Mouse (Mus musculus): ENCODE measurements at regions not wholly inside any gene's neighbourhood (a gene's known extent, or its start where the extent isn't known, plus 50 kb on each side); places are given as distances from the start of the nearest gene placed in this dataset.

GRCm38 (mm10) chr3:52498506-52499228, 230.5 kb downstream of the Foxo1 start:
- no peak for DNase-seq

GRCm38 (mm10) chr3:52496965-52497364, 228.8 kb downstream of the Foxo1 start:
- no peak for DNase-seq

- no peak for DNase-seq
Observed at GRCm38 (mm10) chr3:52495401-52495800, 227.3 kb downstream of the Foxo1 start.

- no peak for DNase-seq
Observed at GRCm38 (mm10) chr3:52494924-52495323, 226.8 kb downstream of the Foxo1 start.

GRCm38 (mm10) chr3:52479186-52479585, 211.1 kb downstream of the Foxo1 start:
- no peak for DNase-seq

GRCm38 (mm10) chr3:52469900-52470299, 201.8 kb downstream of the Foxo1 start:
- DNase-seq, result no peak

GRCm38 (mm10) chr3:52469397-52469796, 201.3 kb downstream of the Foxo1 start:
- no peak for DNase-seq

- no peak for DNase-seq
Observed at GRCm38 (mm10) chr3:52468326-52468725, 200.2 kb downstream of the Foxo1 start.

GRCm38 (mm10) chr3:52467876-52468275, 199.7 kb downstream of the Foxo1 start:
- no peak for DNase-seq

GRCm38 (mm10) chr3:52466984-52467565, 198.9 kb downstream of the Foxo1 start:
- peak; percentile 42 for DNase-seq

- DNase-seq, result no peak
Observed at GRCm38 (mm10) chr3:52466571-52466970, 198.4 kb downstream of the Foxo1 start.

GRCm38 (mm10) chr3:52463911-52464310, 195.8 kb downstream of the Foxo1 start:
- peak; percentile 61 for DNase-seq

- DNase-seq, result no peak
Observed at GRCm38 (mm10) chr3:52454955-52455354, 186.8 kb downstream of the Foxo1 start.

GRCm38 (mm10) chr3:52453041-52453440, 184.9 kb downstream of the Foxo1 start:
- DNase-seq, result no peak

GRCm38 (mm10) chr3:52452345-52452744, 184.2 kb downstream of the Foxo1 start:
- no peak for DNase-seq

GRCm38 (mm10) chr3:52446991-52447390, 178.9 kb downstream of the Foxo1 start:
- DNase-seq, result no peak

GRCm38 (mm10) chr3:52446500-52446899, 178.4 kb downstream of the Foxo1 start:
- no peak for DNase-seq

- no peak for DNase-seq
Observed at GRCm38 (mm10) chr3:52444420-52445119, 176.4 kb downstream of the Foxo1 start.

GRCm38 (mm10) chr3:52443856-52444255, 175.7 kb downstream of the Foxo1 start:
- DNase-seq, result peak; percentile 36

- no peak for DNase-seq
Observed at GRCm38 (mm10) chr3:52429014-52429589, 161.0 kb downstream of the Foxo1 start.

GRCm38 (mm10) chr3:52422826-52423225, 154.7 kb downstream of the Foxo1 start:
- DNase-seq, result no peak

GRCm38 (mm10) chr3:52416261-52416660, 148.1 kb downstream of the Foxo1 start:
- DNase-seq, result no peak

- DNase-seq, result no peak
Observed at GRCm38 (mm10) chr3:52415361-52415760, 147.2 kb downstream of the Foxo1 start.

- no peak for DNase-seq
Observed at GRCm38 (mm10) chr3:52414017-52414416, 145.9 kb downstream of the Foxo1 start.
